Mouse (Mus musculus): ENCODE results near the gene Sema4b. TPM values are rescaled to one million over a fixed set of nuclear protein-coding genes. Genes with fewer than 3 reads are reported as not detected.

Gene Sema4b
- total and polyA plus RNA-seq, 3 experiments = 1.5 to 9.4 (median 6.7) TPM

DNA sequence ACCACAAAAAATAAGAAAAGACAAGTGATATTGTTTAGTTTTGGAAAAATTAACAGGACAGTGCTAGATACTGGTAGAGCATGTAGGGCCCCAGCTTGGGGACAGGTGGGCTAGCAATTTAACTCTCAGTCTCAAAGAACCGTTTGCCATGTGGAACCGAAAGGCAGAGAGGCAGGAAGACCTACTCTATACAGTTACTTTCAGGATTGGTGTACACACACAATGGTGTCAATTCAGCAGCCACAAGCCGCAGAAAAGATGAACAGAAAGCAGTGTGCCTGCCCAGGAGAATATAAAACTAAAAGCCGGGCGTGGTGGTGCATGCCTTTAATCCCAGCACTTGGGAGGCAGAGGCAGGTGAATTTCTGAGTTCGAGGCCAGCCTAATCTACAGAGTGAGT, 6.9 kb upstream of the Sema4b start (continued):
- TF ChIP-seq RCOR1 (conservative IDR thresholded peaks at IDR 0.05; ENCODE audit: low read depth, low read length) = peak; percentile 99
- no peak for TF ChIP-seq E2F4 (IDR thresholded peaks at IDR 0.05; ENCODE audit: insufficient replicate concordance, low read depth, low read length)

DNA sequence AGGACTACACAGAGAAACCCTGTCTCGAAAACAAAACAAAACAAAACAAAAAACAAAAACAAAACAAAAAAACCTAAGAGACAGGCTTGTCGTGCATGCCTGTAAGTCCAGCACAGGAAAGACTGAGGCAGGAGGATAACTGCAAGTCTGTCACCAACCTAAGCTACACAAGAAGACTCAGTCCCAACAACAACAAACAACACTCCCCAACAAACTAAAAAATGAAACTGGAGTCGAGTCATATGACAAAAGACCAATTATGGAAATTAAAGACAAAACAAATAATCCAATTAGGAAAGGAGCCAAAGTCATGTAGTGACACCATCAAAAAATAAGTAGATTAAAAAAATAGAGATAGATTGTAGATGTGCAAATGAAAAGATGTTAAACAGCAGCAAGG, 6.4 kb upstream of the Sema4b start:
- dilution Hi-C loops (cut with MboI; ENCODE audit: extremely low pct_ligation_motif_present, extremely low pct_unique_long_range_greater_than_20kb, low sequenced_read_pairs) = no loop called here
- peaks cover 20 to 65% of the 10 kb centered on the region in 2 experiments for H3K4me1 ChIP-seq (ENCODE audit: control insufficient read depth in 1 of 2, insufficient read depth in 2 of 2)

DNA sequence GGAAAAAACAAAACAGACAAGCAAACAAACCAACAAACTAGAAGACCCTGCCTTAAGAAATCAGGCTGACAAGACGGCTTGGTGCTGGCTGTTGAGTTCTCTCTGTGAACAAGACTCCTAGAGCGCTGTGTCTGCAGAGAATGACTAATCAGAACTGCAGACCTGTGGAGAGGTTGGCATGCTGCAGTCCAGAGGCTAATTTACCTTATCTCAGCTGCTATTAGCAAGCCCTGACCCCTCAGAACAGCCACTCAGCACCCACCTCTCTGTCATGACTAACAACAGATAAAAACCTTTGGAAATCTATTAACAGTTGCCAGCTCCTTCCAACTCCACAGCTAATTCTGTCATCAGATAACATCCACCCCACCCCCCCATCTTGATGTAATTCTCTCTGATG, 5.6 kb upstream of the Sema4b start:
- in situ Hi-C loops (cut with MboI; ENCODE audit: low pct_ligation_motif_present, low pct_unique_long_range_greater_than_20kb, low sequenced_read_pairs) (no loop called here), dilution Hi-C loops (cut with MboI; ENCODE audit: extremely low pct_ligation_motif_present, extremely low pct_unique_long_range_greater_than_20kb, low sequenced_read_pairs) (no loop called here)
- no peaks in the 10 kb centered on the region for H3K36me3 ChIP-seq (replicated peaks in 1 of 2; ENCODE audit: control insufficient read depth in 1 of 2, insufficient read depth in 1 of 2, low read length in 1 of 2)
- TF ChIP-seq MYC (IDR thresholded peaks at IDR 0.05; ENCODE audit: low read depth, low read length) = no peak
- TF ChIP-seq JUND (conservative IDR thresholded peaks at IDR 0.05; ENCODE audit: low read depth, low read length) = no peak
- no peak for TF ChIP-seq MAFK (IDR thresholded peaks at IDR 0.05; ENCODE audit: insufficient replicate concordance, low read length)
- TF ChIP-seq SMC3 (IDR thresholded peaks at IDR 0.05; ENCODE audit: low read depth, low read length) = no peak
- TF ChIP-seq JUN (IDR thresholded peaks at IDR 0.05; ENCODE audit: insufficient read depth, low read depth, low read length) = no peak
- no peak for TF ChIP-seq ZNF384 (IDR thresholded peaks at IDR 0.05; ENCODE audit: low read depth, low read length)
- no peak for TF ChIP-seq EP300 (IDR thresholded peaks at IDR 0.05; ENCODE audit: low read length)
- TF ChIP-seq ZMIZ1 (IDR thresholded peaks at IDR 0.05; ENCODE audit: low read depth, low read length) = no peak
- no peak for TF ChIP-seq GABPA (IDR thresholded peaks at IDR 0.05; ENCODE audit: insufficient replicate concordance, low read depth, low read length)
- TF ChIP-seq TCF12 (IDR thresholded peaks at IDR 0.05; ENCODE audit: low read depth, low read length) = no peak
- no peak for TF ChIP-seq HCFC1 (IDR thresholded peaks at IDR 0.05; ENCODE audit: low read depth, low read length)
- no peak for TF ChIP-seq USF2 (conservative IDR thresholded peaks at IDR 0.05; ENCODE audit: low read depth, low read length)
- TF ChIP-seq MEF2A (IDR thresholded peaks at IDR 0.05; ENCODE audit: borderline replicate concordance, low read depth, low read length) = no peak
- no peak for TF ChIP-seq IRF4 (IDR thresholded peaks at IDR 0.05; ENCODE audit: low read depth, low read length)
- no peak for TF ChIP-seq RCOR1 (conservative IDR thresholded peaks at IDR 0.05; ENCODE audit: low read depth, low read length)
- no peak for TF ChIP-seq KAT2A (IDR thresholded peaks at IDR 0.05; ENCODE audit: insufficient replicate concordance, low read length)
- no peak for TF ChIP-seq NRF1 (IDR thresholded peaks at IDR 0.05; ENCODE audit: low read depth, low read length)
- TF ChIP-seq TBP (conservative IDR thresholded peaks at IDR 0.05; ENCODE audit: low read depth, low read length) = no peak
- TF ChIP-seq BHLHE40 (IDR thresholded peaks at IDR 0.05; ENCODE audit: low read depth, low read length) = no peak
- no peak for DNase-seq (ENCODE audit: extremely low read depth)
- H3K9ac ChIP-seq (ENCODE audit: insufficient read depth, low read depth) = peak overlapping the region; percentile 32; the same call in 1 of the 2 replicates
- peaks cover 2% of the 10 kb centered on the region for H3K27me3 ChIP-seq (replicated peaks)
- no peak overlapping the region for H3K4me3 ChIP-seq (replicated peaks in 1 of 3; ENCODE audit: low read depth in 2 of 3, low read length in 2 of 3, poor library complexity in 1 of 3)
- no peaks in the 10 kb centered on the region for H3K79me2 ChIP-seq (replicated peaks; ENCODE audit: control insufficient read depth, extremely low read depth, insufficient read depth, poor library complexity, severe bottlenecking)
- peaks cover 20 to 67% of the 10 kb centered on the region in 2 experiments for H3K4me1 ChIP-seq (ENCODE audit: control insufficient read depth in 1 of 2, insufficient read depth in 2 of 2)
- H3K27ac ChIP-seq (ENCODE audit: insufficient read depth, low read depth) = peak overlapping the region; percentile 73
- peaks cover 25% of the 10 kb centered on the region for H3K9me3 ChIP-seq (replicated peaks; ENCODE audit: low read length)
- H3K4me2 ChIP-seq (ENCODE audit: insufficient read depth, low read depth, poor library complexity, severe bottlenecking) = peak overlapping the region; percentile 11; the same call in 1 of the 2 replicates

More for the DNA sequence above, 6.4 kb upstream of the Sema4b start:
- no peak overlapping the region for H3K4me3 ChIP-seq (replicated peaks in 1 of 3; ENCODE audit: low read depth in 2 of 3, low read length in 2 of 3, poor library complexity in 1 of 3)
- no peaks in the 10 kb centered on the region for H3K79me2 ChIP-seq (replicated peaks; ENCODE audit: control insufficient read depth, extremely low read depth, insufficient read depth, poor library complexity, severe bottlenecking)
- peak overlapping the region; percentile 76 for H3K27ac ChIP-seq (ENCODE audit: insufficient read depth, low read depth)
- TF ChIP-seq MXI1 (IDR thresholded peaks at IDR 0.05; ENCODE audit: low read depth, low read length) (no peak), POLR2A (IDR thresholded peaks at IDR 0.05; ENCODE audit: low read depth, low read length) (no peak), CHD2 (IDR thresholded peaks at IDR 0.05; ENCODE audit: low read length) (no peak), MAX (IDR thresholded peaks at IDR 0.05; ENCODE audit: low read length) (no peak), MEF2A (IDR thresholded peaks at IDR 0.05; ENCODE audit: borderline replicate concordance, low read depth, low read length) (no peak), TBP (conservative IDR thresholded peaks at IDR 0.05; ENCODE audit: low read depth, low read length) (no peak), ZNF384 (IDR thresholded peaks at IDR 0.05; ENCODE audit: low read depth, low read length) (no peak), RAD21 (IDR thresholded peaks at IDR 0.05; ENCODE audit: low read depth, low read length) (no peak), ETS1 (conservative IDR thresholded peaks at IDR 0.05; ENCODE audit: low read depth, low read length) (no peak), CHD1 (IDR thresholded peaks at IDR 0.05; ENCODE audit: low read depth, low read length) (no peak; the same call in 1 of the 2 replicates), JUN (IDR thresholded peaks at IDR 0.05; ENCODE audit: insufficient read depth, low read depth, low read length) (no peak), EP300 (IDR thresholded peaks at IDR 0.05; ENCODE audit: low read length) (no peak), PAX5 (IDR thresholded peaks at IDR 0.05; ENCODE audit: low read length) (no peak), MAZ (IDR thresholded peaks at IDR 0.05; ENCODE audit: low read depth, low read length) (no peak; the same call in 1 of the 2 replicates), HCFC1 (IDR thresholded peaks at IDR 0.05; ENCODE audit: low read depth, low read length) (no peak)
- peaks cover 26% of the 10 kb centered on the region for H3K9me3 ChIP-seq (replicated peaks; ENCODE audit: low read length)
- H3K9ac ChIP-seq (ENCODE audit: insufficient read depth, low read depth) = no peak overlapping the region
- no peak overlapping the region; the same call in 1 of the 2 replicates for H3K4me2 ChIP-seq (ENCODE audit: insufficient read depth, low read depth, poor library complexity, severe bottlenecking)
- H3K36me3 ChIP-seq (replicated peaks in 1 of 2; ENCODE audit: control insufficient read depth in 1 of 2, insufficient read depth in 1 of 2, low read length in 1 of 2) = no peaks in the 10 kb centered on the region
- H3K27me3 ChIP-seq (replicated peaks) = peaks cover 2% of the 10 kb centered on the region
- in situ Hi-C loops (cut with MboI; ENCODE audit: low pct_ligation_motif_present, low pct_unique_long_range_greater_than_20kb, low sequenced_read_pairs) = no loop called here
- no peak for DNase-seq (ENCODE audit: extremely low read depth)
